Mouse (Mus musculus): ENCODE measurements around the gene Ogfr. TPM values are rescaled to one million over a fixed set of nuclear protein-coding genes. Genes with fewer than 3 reads are reported as not detected.
A peak's percentile ranks its signal among the peaks of the same experiment; 100 is the strongest.

The Ogfr gene
- polyA plus RNA-seq, 1 experiment from 2014 or later, result 98.2 TPM

DNA sequence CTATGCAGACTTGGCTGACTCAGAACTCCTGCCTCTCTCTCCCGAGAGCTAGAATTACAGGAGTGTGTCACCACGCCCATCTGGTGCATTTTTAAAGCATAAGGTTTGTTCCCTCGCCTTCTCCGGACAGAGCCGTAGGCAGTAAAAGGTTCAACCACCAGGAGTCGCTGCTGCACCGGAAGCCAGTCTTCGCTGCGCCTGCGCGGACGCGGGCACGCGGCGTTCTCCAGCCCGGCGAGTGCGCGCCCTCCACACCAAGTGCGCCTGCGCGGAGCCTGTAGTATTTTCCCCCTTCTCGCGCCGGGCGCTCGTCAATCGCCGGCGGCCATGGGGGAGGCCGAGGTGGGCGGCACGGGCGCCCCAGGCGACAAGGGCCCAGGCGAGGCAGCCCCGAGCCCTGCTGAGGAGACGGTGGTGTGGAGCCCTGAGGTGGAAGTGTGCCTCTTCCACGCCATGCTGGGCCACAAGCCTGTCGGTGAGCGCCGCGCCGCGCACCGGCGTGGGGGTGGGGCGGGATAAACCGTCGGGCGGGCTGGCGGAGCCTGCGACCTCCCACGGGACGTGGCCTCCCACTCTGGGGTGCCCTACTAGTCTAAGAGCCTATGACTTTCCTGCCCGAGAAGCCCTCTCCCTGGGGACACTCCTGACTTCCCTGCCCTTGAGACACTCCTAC, 6.4 kb upstream of the Ogfr start:
- peak overlapping the region; percentile 93 for H3K9ac ChIP-seq (replicated peaks; ENCODE audit: low read length)
- peak; percentile 97 for DNase-seq (ENCODE audit: low spot score)
- peak overlapping the region; percentile 62; the same call in 1 of the 2 replicates for H3K27ac ChIP-seq (replicated peaks; ENCODE audit: low read depth, low read length)
- H3K4me2 ChIP-seq (ENCODE audit: low read depth, low read length), result peak overlapping the region; percentile 80
- H3K4me1 ChIP-seq (ENCODE audit: control insufficient read depth, insufficient read depth, low read length), result no peaks in the 10 kb centered on the region; the same call in 1 of the 2 replicates
- peak overlapping the region; percentile 86 for H3K4me3 ChIP-seq (ENCODE audit: low read depth, low read length)
- H3K9me3 ChIP-seq (replicated peaks; ENCODE audit: control insufficient read depth, low read length), result no peaks in the 10 kb centered on the region
- no peaks in the 10 kb centered on the region; the same call in 1 of the 2 replicates for H3K36me3 ChIP-seq (replicated peaks; ENCODE audit: control insufficient read depth, insufficient read depth, low read depth, low read length)
- ATAC-seq (replicated peaks; ENCODE audit: insufficient number of reproducible peaks, low FRiP score, low TSS enrichment, low read depth), result peak; percentile 77
- under 1% methylated on average over 52 of the region's 57 CpGs for WGBS
- H3K27me3 ChIP-seq (ENCODE audit: control insufficient read depth, insufficient read depth, low read length), result no peaks in the 10 kb centered on the region

DNA sequence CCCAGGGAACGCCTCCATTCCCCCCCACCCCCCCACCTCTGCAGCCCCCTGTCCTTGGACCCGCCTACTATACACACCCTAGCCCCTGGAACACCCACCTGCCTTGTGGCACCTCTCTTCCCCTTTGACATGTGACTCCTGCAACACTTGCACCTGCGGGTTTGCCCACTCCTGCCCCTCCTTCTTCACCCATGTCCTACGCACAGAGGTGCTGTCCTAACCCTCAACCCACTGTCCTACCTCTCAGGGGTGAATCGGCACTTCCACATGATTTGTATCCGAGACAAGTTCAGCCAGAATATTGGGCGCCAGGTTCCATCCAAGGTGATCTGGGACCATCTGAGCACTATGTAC, 5.9 kb upstream of the Ogfr start:
- no peaks in the 10 kb centered on the region; the same call in 1 of the 2 replicates for H3K36me3 ChIP-seq (replicated peaks; ENCODE audit: control insufficient read depth, insufficient read depth, low read depth, low read length)
- H3K4me1 ChIP-seq (ENCODE audit: control insufficient read depth, insufficient read depth, low read length), result no peaks in the 10 kb centered on the region; the same call in 1 of the 2 replicates
- H3K9ac ChIP-seq (replicated peaks; ENCODE audit: low read length), result peak overlapping the region; percentile 93
- DNase-seq (ENCODE audit: low spot score) (no peak), ATAC-seq (replicated peaks; ENCODE audit: insufficient number of reproducible peaks, low FRiP score, low TSS enrichment, low read depth) (0 out of 2 replicates have a peak, but pooled peaks have one; percentile 4)
- no peak overlapping the region for H3K27ac ChIP-seq (replicated peaks; ENCODE audit: low read depth, low read length)
- no peaks in the 10 kb centered on the region for H3K27me3 ChIP-seq (ENCODE audit: control insufficient read depth, insufficient read depth, low read length)
- WGBS, result 42% methylated on average over 6 of the region's 7 CpGs
- H3K4me2 ChIP-seq (ENCODE audit: low read depth, low read length), result peak overlapping the region; percentile 80
- no peaks in the 10 kb centered on the region for H3K9me3 ChIP-seq (replicated peaks; ENCODE audit: control insufficient read depth, low read length)
- H3K4me3 ChIP-seq (ENCODE audit: low read depth, low read length), result peak overlapping the region; percentile 86

GRCm38 (mm10) chr2:180588736-180589122, 316 bp upstream of the Ogfr start:
- peak; percentile 49 for ATAC-seq (replicated peaks; ENCODE audit: insufficient number of reproducible peaks, low FRiP score, low TSS enrichment, low read depth)
- Histone ChIP-seq H3K4me2 (ENCODE audit: low read depth, low read length) (peak overlapping the region; percentile 79), H3K4me3 (ENCODE audit: low read depth, low read length) (peak overlapping the region; percentile 87), H3K36me3 (replicated peaks; ENCODE audit: control insufficient read depth, insufficient read depth, low read depth, low read length) (peaks cover 5% of the 10 kb centered on the region), H3K27me3 (ENCODE audit: control insufficient read depth, insufficient read depth, low read length) (no peaks in the 10 kb centered on the region), H3K9me3 (replicated peaks; ENCODE audit: control insufficient read depth, low read length) (no peaks in the 10 kb centered on the region; the same call in 1 of the 2 replicates), H3K27ac (replicated peaks; ENCODE audit: low read depth, low read length) (peak overlapping the region; percentile 90; the same call in 1 of the 2 replicates), H3K4me1 (ENCODE audit: control insufficient read depth, insufficient read depth, low read length) (peaks cover 5% of the 10 kb centered on the region), H3K9ac (replicated peaks; ENCODE audit: low read length) (peak overlapping the region; percentile 93)
- 47% methylated on average over 6 of the region's 6 CpGs for WGBS
- no peak for DNase-seq (ENCODE audit: low spot score)

GRCm38 (mm10) chr2:180597490-180597889, 8.4 kb downstream of the Ogfr start, which contains the start of gene Col9a3:
Gene Col9a3, plus strand, starts transcription at chr2:180597790.
- Histone ChIP-seq H3K4me3 (ENCODE audit: low read depth, low read length) (peak within 1 kb of the TSS; percentile 23), H3K27me3 (ENCODE audit: control insufficient read depth, insufficient read depth, low read length) (no peaks in the 10 kb centered on the region), H3K9ac (replicated peaks; ENCODE audit: low read length) (peak within 1 kb of the TSS; percentile 53; the same call in 1 of the 2 replicates), H3K27ac (replicated peaks; ENCODE audit: low read depth, low read length) (no peak within 1 kb of the TSS), H3K4me1 (ENCODE audit: control insufficient read depth, insufficient read depth, low read length) (peaks cover 4% of the 10 kb centered on the region; the same call in 1 of the 2 replicates), H3K4me2 (ENCODE audit: low read depth, low read length) (peak within 1 kb of the TSS; percentile 67), H3K36me3 (replicated peaks; ENCODE audit: control insufficient read depth, insufficient read depth, low read depth, low read length) (peaks cover 7% of the 10 kb centered on the region), H3K9me3 (replicated peaks; ENCODE audit: control insufficient read depth, low read length) (no peaks in the 10 kb centered on the region)
- DNase-seq (ENCODE audit: low spot score) (no peak), ATAC-seq (replicated peaks; ENCODE audit: insufficient number of reproducible peaks, low FRiP score, low TSS enrichment, low read depth) (no peak)
- 47% methylated on average over 4 of the region's 4 CpGs for WGBS

- H3K27ac ChIP-seq (replicated peaks; ENCODE audit: low read depth, low read length), result no peak overlapping the region
These were observed 9.2 kb downstream of the Ogfr start for GRCm38 (mm10) chr2:180598157-180598705.

DNA sequence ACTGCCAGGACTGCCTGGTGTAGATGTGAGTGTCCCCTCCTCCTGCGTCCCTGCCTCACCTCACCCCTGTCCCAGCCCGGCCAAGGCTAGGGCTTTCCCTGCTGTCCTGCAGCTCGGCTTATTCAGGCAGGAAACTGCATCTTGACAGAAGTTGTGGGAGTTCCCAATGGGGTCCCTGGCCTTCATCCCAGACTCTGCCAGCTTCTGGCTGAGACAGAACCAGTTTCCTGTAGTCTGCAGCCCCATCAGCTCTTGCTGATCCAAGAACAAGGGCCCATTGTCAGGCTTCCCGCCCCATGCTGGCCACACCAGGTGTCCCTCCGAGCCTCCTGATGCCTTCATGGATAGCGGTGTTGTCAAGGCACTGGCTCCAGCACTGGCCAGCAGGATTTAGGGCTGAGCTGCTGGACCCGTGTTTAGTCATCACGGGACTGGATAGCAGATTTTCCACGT, 11.6 kb downstream of the Ogfr start:
- no peak overlapping the region for H3K4me3 ChIP-seq (ENCODE audit: low read depth, low read length)
- H3K9me3 ChIP-seq (replicated peaks; ENCODE audit: control insufficient read depth, low read length), result no peaks in the 10 kb centered on the region
- 8% methylated on average over 9 of the region's 9 CpGs for WGBS
- ATAC-seq (replicated peaks; ENCODE audit: insufficient number of reproducible peaks, low FRiP score, low TSS enrichment, low read depth) (no peak), DNase-seq (ENCODE audit: low spot score) (peak; percentile 30)
- H3K4me2 ChIP-seq (ENCODE audit: low read depth, low read length), result no peak overlapping the region
- no peak overlapping the region for H3K9ac ChIP-seq (replicated peaks; ENCODE audit: low read length)
- peaks cover 4% of the 10 kb centered on the region; the same call in 1 of the 2 replicates for H3K4me1 ChIP-seq (ENCODE audit: control insufficient read depth, insufficient read depth, low read length)
- H3K36me3 ChIP-seq (replicated peaks; ENCODE audit: control insufficient read depth, insufficient read depth, low read depth, low read length), result no peaks in the 10 kb centered on the region
- H3K27me3 ChIP-seq (ENCODE audit: control insufficient read depth, insufficient read depth, low read length), result no peaks in the 10 kb centered on the region
- no peak overlapping the region for H3K27ac ChIP-seq (replicated peaks; ENCODE audit: low read depth, low read length)

More at GRCm38 (mm10) chr2:180598157-180598705, 9.2 kb downstream of the Ogfr start:
- ATAC-seq (replicated peaks; ENCODE audit: insufficient number of reproducible peaks, low FRiP score, low TSS enrichment, low read depth) (0 out of 2 replicates have a peak, but pooled peaks have one; percentile 25), DNase-seq (ENCODE audit: low spot score) (peak; percentile 39)
- no peaks in the 10 kb centered on the region for H3K9me3 ChIP-seq (replicated peaks; ENCODE audit: control insufficient read depth, low read length)
- peak overlapping the region; percentile 23 for H3K4me3 ChIP-seq (ENCODE audit: low read depth, low read length)
- H3K4me1 ChIP-seq (ENCODE audit: control insufficient read depth, insufficient read depth, low read length), result peaks cover 4% of the 10 kb centered on the region; the same call in 1 of the 2 replicates
- H3K4me2 ChIP-seq (ENCODE audit: low read depth, low read length), result peak overlapping the region; percentile 67
- H3K9ac ChIP-seq (replicated peaks; ENCODE audit: low read length), result peak overlapping the region; percentile 53; the same call in 1 of the 2 replicates
- WGBS, result under 1% methylated on average over 41 of the region's 41 CpGs
- H3K27me3 ChIP-seq (ENCODE audit: control insufficient read depth, insufficient read depth, low read length), result no peaks in the 10 kb centered on the region
- peaks cover 7% of the 10 kb centered on the region for H3K36me3 ChIP-seq (replicated peaks; ENCODE audit: control insufficient read depth, insufficient read depth, low read depth, low read length)

DNA sequence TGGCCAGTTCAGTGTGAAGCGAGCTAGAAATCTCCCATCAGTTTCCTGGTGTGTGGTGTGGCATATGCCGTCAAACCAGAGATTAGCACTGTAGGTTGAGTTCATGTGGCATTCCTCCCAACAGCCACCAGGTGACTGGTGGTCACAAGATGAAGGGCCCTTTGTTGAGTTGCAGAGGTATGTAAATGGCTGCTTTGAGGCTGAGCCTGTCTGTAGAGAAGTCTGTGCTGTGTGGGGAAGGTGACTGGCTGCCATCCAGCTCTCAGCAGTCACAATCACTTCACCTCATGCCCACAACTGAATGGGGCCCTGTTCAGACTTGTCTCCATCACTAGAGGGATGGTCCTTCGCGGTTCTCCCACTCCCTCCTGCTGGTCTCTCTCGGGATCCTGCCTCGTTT, 15.7 kb downstream of the Ogfr start:
- Histone ChIP-seq H3K9me3 (replicated peaks; ENCODE audit: control insufficient read depth, low read length) (no peaks in the 10 kb centered on the region), H3K4me1 (ENCODE audit: control insufficient read depth, insufficient read depth, low read length) (no peaks in the 10 kb centered on the region), H3K4me3 (ENCODE audit: low read depth, low read length) (no peak overlapping the region), H3K36me3 (replicated peaks; ENCODE audit: control insufficient read depth, insufficient read depth, low read depth, low read length) (no peaks in the 10 kb centered on the region), H3K27me3 (ENCODE audit: control insufficient read depth, insufficient read depth, low read length) (no peaks in the 10 kb centered on the region), H3K9ac (replicated peaks; ENCODE audit: low read length) (no peak overlapping the region), H3K4me2 (ENCODE audit: low read depth, low read length) (no peak overlapping the region), H3K27ac (replicated peaks; ENCODE audit: low read depth, low read length) (no peak overlapping the region)
- DNase-seq (ENCODE audit: low spot score), result no peak
- 55% methylated on average over 6 of the region's 6 CpGs for WGBS
- no peak for ATAC-seq (replicated peaks; ENCODE audit: insufficient number of reproducible peaks, low FRiP score, low TSS enrichment, low read depth)

- H3K9me3 ChIP-seq (replicated peaks; ENCODE audit: control insufficient read depth, low read length), result no peaks in the 10 kb centered on the region
- H3K27me3 ChIP-seq (ENCODE audit: control insufficient read depth, insufficient read depth, low read length), result no peaks in the 10 kb centered on the region
- DNase-seq (ENCODE audit: low spot score) (no peak), ATAC-seq (replicated peaks; ENCODE audit: insufficient number of reproducible peaks, low FRiP score, low TSS enrichment, low read depth) (no peak)
- no peak overlapping the region for H3K4me2 ChIP-seq (ENCODE audit: low read depth, low read length)
- H3K4me1 ChIP-seq (ENCODE audit: control insufficient read depth, insufficient read depth, low read length), result no peaks in the 10 kb centered on the region
- H3K36me3 ChIP-seq (replicated peaks; ENCODE audit: control insufficient read depth, insufficient read depth, low read depth, low read length), result no peaks in the 10 kb centered on the region
- H3K9ac ChIP-seq (replicated peaks; ENCODE audit: low read length), result no peak overlapping the region
- no peak overlapping the region for H3K4me3 ChIP-seq (ENCODE audit: low read depth, low read length)
- no peak overlapping the region for H3K27ac ChIP-seq (replicated peaks; ENCODE audit: low read depth, low read length)
- WGBS, result 82% methylated on average over 4 of the region's 4 CpGs
These were observed 21.2 kb downstream of the Ogfr start for GRCm38 (mm10) chr2:180610283-180610682.
